Comparison of ENCODE assay signal across 24 mouse cellular contexts in genomic region chr16:30165667-30166180, GRCm38 (mm10).
DNase-seq lines count a peak whose midpoint lies in the region; ATAC-seq and TF ChIP-seq lines count a peak whose summit lies in the region.
"Had no signal": no experiment of that assay in that cellular context is flagged by ENCODE, and none has a peak within 500 bp of the region (broad histone marks: within the 10 kb centered on the region; RNA-seq: fewer than 3 reads in every experiment).

No protein-coding gene starts in this region.

- no peak for TF ChIP-seq RAD21 in MEL (IDR thresholded peaks at IDR 0.05; ENCODE audit: low read depth, low read length)

- no peaks in the 10 kb centered on the region for H3K9me3 ChIP-seq in E14TG2a.4 (ENCODE audit: low read length)
- no peaks in the 10 kb centered on the region for H3K9me3 ChIP-seq in MEL (replicated peaks; ENCODE audit: insufficient read depth, low read length)
- H3K9me3 ChIP-seq: embryonic facial prominence, embryonic 10.5 days; embryonic facial prominence, embryonic 13.5 days; forebrain, embryonic 13.5 days; hindbrain, embryonic 12.5 days; hindbrain, embryonic 15.5 days had no signal

- no peaks in the 10 kb centered on the region for H3K79me2 ChIP-seq in MEL (ENCODE audit: control insufficient read depth, insufficient read depth, low read length, poor library complexity)

- 0 out of 2 replicates have a peak, but pooled peaks have one; percentile 16 for TF ChIP-seq CTCF in E14TG2a.4 (conservative IDR thresholded peaks at IDR 0.05; ENCODE audit: low read length)
- no peak for TF ChIP-seq CTCF in MEL (IDR thresholded peaks at IDR 0.05 in 2 of 3, conservative IDR thresholded peaks at IDR 0.05 in 1 of 3; ENCODE audit: control insufficient read depth in 1 of 3, insufficient read depth in 1 of 3, low read depth in 2 of 3, low read length in 3 of 3, poor library complexity in 1 of 3, severe bottlenecking in 1 of 3)

- H3K4me1 ChIP-seq in E14TG2a.4 (replicated peaks; ENCODE audit: low read depth, low read length) = peaks cover 23% of the 10 kb centered on the region
- peaks cover 17 to 23% of the 10 kb centered on the region in 2 experiments for H3K4me1 ChIP-seq in MEL (ENCODE audit: control insufficient read depth in 1 of 2, insufficient read depth in 2 of 2, low read length in 2 of 2)
- H3K4me1 ChIP-seq: forebrain, embryonic 13.5 days; hindbrain, embryonic 12.5 days; hindbrain, embryonic 15.5 days had no signal

- peak; percentile 42 to 68 for TF ChIP-seq EP300 in MEL (IDR thresholded peaks at IDR 0.05; ENCODE audit: low read depth in 1 of 2, low read length in 2 of 2)

- H3K27ac ChIP-seq in MEL (ENCODE audit: control insufficient read depth, low read depth, low read length) = no peak overlapping the region
- H3K27ac ChIP-seq: embryonic facial prominence, embryonic 10.5 days; embryonic facial prominence, embryonic 13.5 days; forebrain, embryonic 13.5 days; hindbrain, embryonic 12.5 days; hindbrain, embryonic 15.5 days had no signal

- no peak for TF ChIP-seq POLR2A in MEL (IDR thresholded peaks at IDR 0.05; ENCODE audit: control insufficient read depth in 1 of 2, insufficient read depth in 1 of 2, low read depth in 1 of 2, low read length in 2 of 2, poor library complexity in 1 of 2)

- DNase-seq in A20 (ENCODE audit: low read depth, low spot score) (peak; percentile 14), MEL (ENCODE audit: low read depth, low spot score) (peak; percentile 59)
- DNase-seq in embryo, embryonic 10 days (ENCODE audit: low spot score) = no peak
- DNase-seq in layer of hippocampus, postnatal 36 days = no peak
- DNase-seq: adrenal gland, adult 8-10 months; adrenal gland, postnatal 25 days; cerebellum, adult 2 months; cerebellum, adult 9-11 months; cerebellum, postnatal 25 days; embryo, embryonic 11 days; gastrocnemius, postnatal 10 days; gastrocnemius, postnatal 36 days had no signal

- H3K27me3 ChIP-seq in E14TG2a.4 (ENCODE audit: insufficient read depth, low read length) = peaks cover 4% of the 10 kb centered on the region; the same call in 1 of the 2 replicates
- H3K27me3 ChIP-seq in MEL (ENCODE audit: control insufficient read depth in 1 of 2, insufficient read depth in 2 of 2, low read length in 2 of 2) = no peaks in the 10 kb centered on the region
- H3K27me3 ChIP-seq: forebrain, embryonic 13.5 days; Patski had no signal

- 0 out of 2 replicates have a peak, but pooled peaks have one; percentile 26 for ATAC-seq in megakaryocyte progenitor cell, adult 5-6 weeks (replicated peaks; ENCODE audit: poor library complexity)
- ATAC-seq: activated CD4-positive, CD25-positive, alpha-beta regulatory T cell, adult 4 months; forebrain, embryonic 13.5 days; forebrain, embryonic 16.5 days; intestine, postnatal 0 days; Patski had no signal

- no peak overlapping the region for H3K9ac ChIP-seq in MEL (ENCODE audit: control insufficient read depth, low read depth, low read length, poor library complexity, severe bottlenecking)
- H3K9ac ChIP-seq: embryonic facial prominence, embryonic 13.5 days; forebrain, embryonic 13.5 days; hindbrain, embryonic 12.5 days; hindbrain, embryonic 15.5 days had no signal

- H3K4me3 ChIP-seq in E14TG2a.4 (replicated peaks; ENCODE audit: low read length) = no peak overlapping the region
- no peak overlapping the region for H3K4me3 ChIP-seq in MEL (ENCODE audit: control insufficient read depth in 1 of 2, insufficient read depth in 1 of 2, low read depth in 2 of 2, low read length in 2 of 2)
- H3K4me3 ChIP-seq: embryonic facial prominence, embryonic 10.5 days; embryonic facial prominence, embryonic 13.5 days; erythroblast, embryonic 14.5 days; forebrain, embryonic 13.5 days; hindbrain, embryonic 12.5 days; hindbrain, embryonic 15.5 days had no signal

- H3K36me3 ChIP-seq in E14TG2a.4 (ENCODE audit: insufficient read depth, low read length) = no peaks in the 10 kb centered on the region
- H3K36me3 ChIP-seq in MEL (ENCODE audit: control insufficient read depth in 1 of 2, insufficient read depth in 2 of 2, low read length in 2 of 2) = peaks cover 0 to 20% of the 10 kb centered on the region in 2 experiments; a peak in 2 of 4 replicates
- H3K36me3 ChIP-seq: embryonic facial prominence, embryonic 10.5 days; embryonic facial prominence, embryonic 13.5 days; hindbrain, embryonic 12.5 days; hindbrain, embryonic 15.5 days had no signal

TF ChIP-seq in MEL, 35 proteins besides CTCF, POLR2A, EP300 and RAD21:
- TF ChIP-seq TCF12 (IDR thresholded peaks at IDR 0.05; ENCODE audit: low read depth, low read length) (peak; percentile 74), KAT2A (conservative IDR thresholded peaks at IDR 0.05; ENCODE audit: low read depth, low read length) (no peak), ETS1 (IDR thresholded peaks at IDR 0.05; ENCODE audit: low read depth, low read length) (0 out of 2 replicates have a peak, but pooled peaks have one; percentile 21), BHLHE40 (IDR thresholded peaks at IDR 0.05; ENCODE audit: borderline replicate concordance, low read depth, low read length) (no peak), GATA1 (IDR thresholded peaks at IDR 0.05; ENCODE audit: low read depth, low read length) (peak; percentile 60), MEF2A (IDR thresholded peaks at IDR 0.05; ENCODE audit: extremely low read depth, insufficient replicate concordance, low read depth, low read length, poor library complexity, severe bottlenecking) (no peak), TAL1 (IDR thresholded peaks at IDR 0.05; ENCODE audit: low read length) (peak; percentile 27; the same call in 1 of the 2 replicates), TBP (IDR thresholded peaks at IDR 0.05; ENCODE audit: low read depth, low read length) (no peak), MAZ (IDR thresholded peaks at IDR 0.05; ENCODE audit: low read depth, low read length) (0 out of 2 replicates have a peak, but pooled peaks have one; percentile 35), ZKSCAN1 (IDR thresholded peaks at IDR 0.05; ENCODE audit: low read depth, low read length) (peak; percentile 91), MYB (IDR thresholded peaks at IDR 0.05; ENCODE audit: low read depth, low read length) (0 out of 2 replicates have a peak, but pooled peaks have one; percentile 13), USF2 (IDR thresholded peaks at IDR 0.05; ENCODE audit: borderline replicate concordance in 1 of 2, insufficient read depth in 1 of 2, low read depth in 1 of 2, low read length in 2 of 2) (no peak), MAFK (IDR thresholded peaks at IDR 0.05; ENCODE audit: borderline replicate concordance, low read depth, low read length) (no peak), SMC3 (IDR thresholded peaks at IDR 0.05; ENCODE audit: low read depth, low read length) (no peak), GABPA (IDR thresholded peaks at IDR 0.05; ENCODE audit: low read depth, low read length) (no peak), POLR2AphosphoS5 (IDR thresholded peaks at IDR 0.05; ENCODE audit: borderline replicate concordance, low read depth, low read length) (no peak), CHD2 (IDR thresholded peaks at IDR 0.05; ENCODE audit: low read length) (no peak), SIN3A (IDR thresholded peaks at IDR 0.05; ENCODE audit: low read length) (peak; percentile 43; the same call in 1 of the 2 replicates), CHD1 (IDR thresholded peaks at IDR 0.05; ENCODE audit: low read depth, low read length) (no peak), USF1 (IDR thresholded peaks at IDR 0.05; ENCODE audit: low read depth, low read length) (no peak), MAX (IDR thresholded peaks at IDR 0.05; ENCODE audit: low read length) (no peak), E2F4 (IDR thresholded peaks at IDR 0.05; ENCODE audit: borderline replicate concordance, low read depth, low read length) (no peak), NRF1 (IDR thresholded peaks at IDR 0.05; ENCODE audit: insufficient read depth, low read depth, low read length, poor library complexity, severe bottlenecking) (no peak), HCFC1 (IDR thresholded peaks at IDR 0.05; ENCODE audit: low read depth, low read length) (peak; percentile 45; the same call in 1 of the 2 replicates), MYC (IDR thresholded peaks at IDR 0.05; ENCODE audit: low read depth, low read length) (no peak), NELFE (IDR thresholded peaks at IDR 0.05; ENCODE audit: low read depth, low read length) (no peak), ZNF384 (IDR thresholded peaks at IDR 0.05; ENCODE audit: low read depth, low read length) (no peak), RCOR1 (IDR thresholded peaks at IDR 0.05; ENCODE audit: low read depth, low read length) (0 out of 2 replicates have a peak, but pooled peaks have one; percentile 45), JUND (IDR thresholded peaks at IDR 0.05; ENCODE audit: low read depth, low read length) (no peak)

Comparison
In these comparisons a context has a peak if more than half of its experiments do, and no peak if none do; other contexts are left out.
1. DNase-seq: peak in A20 (single experiment) and MEL (single experiment); none in embryo, embryonic 10 days (single experiment) and layer of hippocampus, postnatal 36 days (0 of 2).